Mouse (Mus musculus) heart, embryonic 14.5 days (tissue): ENCODE results near the gene Samd4. TPM values are rescaled to one million over a fixed set of nuclear protein-coding genes. Genes with fewer than 3 reads are reported as not detected.

Source experiments
- ATAC-seq: fragments of 200-750 bp; cut with Nextera tagmentation; 2 replicates; pipeline ENCODE4 v1.8.0; 2017; ENCODE audit warnings: low read depth, moderate TSS enrichment; ENCODE audit not compliant: insufficient number of reproducible peaks, insufficient read depth, low FRiP score
- H3K27ac ChIP-seq, 2 experiments: fragments of 200-500 bp in 1 of 2; fragments of 300-500 bp in 1 of 2; sonication (generic) in 1 of 2; replicated peaks in 1 of 2; 2 replicates each; pipeline ENCODE4 v1.5.1; 2012 to 2014; ENCODE audit warnings: low read depth in 2 of 2, low read length in 2 of 2, control low read depth in 1 of 2, mild to moderate bottlenecking in 1 of 2, mixed read lengths in 1 of 2; ENCODE audit not compliant: control insufficient read depth in 1 of 2, insufficient read depth in 1 of 2
- H3K27me3 ChIP-seq: fragments of 300-500 bp; sonication (generic); 2 replicates; pipeline ENCODE4 v1.6.1; 2014; ENCODE audit warnings: mild to moderate bottlenecking, low read length, control low read depth; ENCODE audit not compliant: control insufficient read depth, insufficient read depth
- H3K36me3 ChIP-seq: fragments of 300-500 bp; sonication (generic); 2 replicates; pipeline ENCODE4 v1.6.1; 2014; ENCODE audit warnings: mild to moderate bottlenecking, control low read depth, low read length, mixed read lengths; ENCODE audit not compliant: control insufficient read depth, insufficient read depth
- H3K4me1 ChIP-seq, 2 experiments: fragments of 200-500 bp in 1 of 2; fragments of 300-500 bp in 1 of 2; sonication (generic) in 1 of 2; 2 replicates each; pipeline ENCODE4 v1.6.1; 2012 to 2014; ENCODE audit warnings: low read length in 2 of 2, control low read depth in 1 of 2, mixed read lengths in 1 of 2; ENCODE audit not compliant: control insufficient read depth in 2 of 2, insufficient read depth in 2 of 2
- H3K4me2 ChIP-seq: fragments of 300-500 bp; sonication (generic); 2 replicates; pipeline ENCODE4 v1.6.1; 2014; ENCODE audit warnings: mild to moderate bottlenecking, low read length
- H3K4me3 ChIP-seq, 2 experiments: fragments of 200-500 bp in 1 of 2; fragments of 300-500 bp in 1 of 2; sonication (generic) in 1 of 2; 2 replicates each; pipeline ENCODE4 v1.5.1; 2012 to 2014; ENCODE audit warnings: low read length in 2 of 2, mild to moderate bottlenecking in 2 of 2, control low read depth in 1 of 2, low read depth in 1 of 2, moderate library complexity in 1 of 2; ENCODE audit not compliant: control insufficient read depth in 1 of 2, insufficient read depth in 1 of 2
- H3K9ac ChIP-seq: fragments of 300-500 bp; sonication (generic); 2 replicates; pipeline ENCODE4 v1.6.1; 2014; ENCODE audit warnings: mild to moderate bottlenecking, low read length
- H3K9me3 ChIP-seq: fragments of 300-500 bp; sonication (generic); 2 replicates; pipeline ENCODE4 v1.6.1; 2016; ENCODE audit warnings: low read length, control low read depth; ENCODE audit not compliant: control insufficient read depth
- WGBS: fragments of 180-500 bp; shearing (Covaris S2); extraction: QIAGEN DNeasy Blood & Tissue Kit; methylation state at CpG from one replicate; pipeline ENCODE4 v1.1.7; 2014; 5-methylcytosine and 5-hydroxymethylcytosine counted together
- polyA plus RNA-seq: library from polyadenylated mRNA; unstranded; fragments of >200 nt; fragmentation: Nextera tagmentation; extraction: Ambion mirVana; gene quantifications from 2 replicates; pipeline ENCODE4 v1.2.1, GENCODE M21; 2014

Gene Samd4
- polyA plus RNA-seq, 1 experiment from 2014 or later, result 12.0 TPM

GRCm38 (mm10) chr14:46955574-46956043, 73.0 kb downstream of the Samd4 start:
- Histone ChIP-seq H3K27ac (peak overlapping the region in 1 of 2 experiments; percentile 57; a peak in 2 of 4 replicates), H3K9ac (no peak overlapping the region), H3K9me3 (no peaks in the 10 kb centered on the region), H3K27me3 (no peaks in the 10 kb centered on the region), H3K4me3 (no peak overlapping the region), H3K36me3 (peaks cover 7% of the 10 kb centered on the region; the same call in 1 of the 2 replicates), H3K4me1 (peaks cover 28 to 54% of the 10 kb centered on the region in 2 experiments), H3K4me2 (no peak overlapping the region)
- ATAC-seq, result peak; percentile 50; the same call in 1 of the 2 replicates
- 18% methylated on average over 9 of the region's 9 CpGs for WGBS

- no peak overlapping the region for H3K4me3 ChIP-seq
- ATAC-seq, result no peak
- no peaks in the 10 kb centered on the region for H3K27me3 ChIP-seq
- no peak overlapping the region for H3K9ac ChIP-seq
- peaks cover 7% of the 10 kb centered on the region; the same call in 1 of the 2 replicates for H3K36me3 ChIP-seq
- no peaks in the 10 kb centered on the region for H3K9me3 ChIP-seq
- WGBS, result 72% methylated on average over 7 of the region's 7 CpGs
- no peak overlapping the region for H3K4me2 ChIP-seq
- H3K4me1 ChIP-seq, result peaks cover 23 to 49% of the 10 kb centered on the region in 2 experiments
- H3K27ac ChIP-seq, result peak overlapping the region in 1 of 2 experiments; percentile 57; a peak in 1 of 4 replicates
Measured at GRCm38 (mm10) chr14:46956121-46956520, 73.5 kb downstream of the Samd4 start.

- no peak overlapping the region for H3K4me3 ChIP-seq
- H3K27ac ChIP-seq, result no peak overlapping the region
- ATAC-seq, result no peak
- H3K9ac ChIP-seq, result no peak overlapping the region
- 68% methylated on average over 7 of the region's 7 CpGs for WGBS
- no peaks in the 10 kb centered on the region for H3K9me3 ChIP-seq
- no peak overlapping the region for H3K4me2 ChIP-seq
- H3K4me1 ChIP-seq, result peaks cover 10 to 25% of the 10 kb centered on the region in 2 experiments
- peaks cover 7% of the 10 kb centered on the region; the same call in 1 of the 2 replicates for H3K36me3 ChIP-seq
- H3K27me3 ChIP-seq, result no peaks in the 10 kb centered on the region
Measured at GRCm38 (mm10) chr14:46959166-46959721, 76.6 kb downstream of the Samd4 start.

GRCm38 (mm10) chr14:46959831-46960230, 77.2 kb downstream of the Samd4 start:
- Histone ChIP-seq H3K9me3 (no peaks in the 10 kb centered on the region), H3K27ac (no peak overlapping the region), H3K4me2 (no peak overlapping the region), H3K27me3 (no peaks in the 10 kb centered on the region), H3K4me3 (no peak overlapping the region), H3K4me1 (peaks cover 9 to 26% of the 10 kb centered on the region in 2 experiments), H3K36me3 (peaks cover 7% of the 10 kb centered on the region; the same call in 1 of the 2 replicates), H3K9ac (no peak overlapping the region)
- no peak for ATAC-seq
- WGBS, result 85% methylated on average over 2 of the region's 2 CpGs

- H3K27me3 ChIP-seq, result no peaks in the 10 kb centered on the region
- no peaks in the 10 kb centered on the region for H3K9me3 ChIP-seq
- H3K4me1 ChIP-seq, result peaks cover 21 to 36% of the 10 kb centered on the region in 2 experiments
- no peak overlapping the region for H3K9ac ChIP-seq
- no peak overlapping the region for H3K4me3 ChIP-seq
- no peaks in the 10 kb centered on the region for H3K36me3 ChIP-seq
- WGBS, result 83% methylated on average over 5 of the region's 5 CpGs
- H3K4me2 ChIP-seq, result no peak overlapping the region
- H3K27ac ChIP-seq, result no peak overlapping the region
- no peak for ATAC-seq
Measured at GRCm38 (mm10) chr14:46962832-46963231, 80.2 kb downstream of the Samd4 start.

GRCm38 (mm10) chr14:46964074-46964872, 81.6 kb downstream of the Samd4 start:
- Histone ChIP-seq H3K4me3 (no peak overlapping the region), H3K27me3 (no peaks in the 10 kb centered on the region), H3K4me1 (peaks cover 24 to 42% of the 10 kb centered on the region in 2 experiments), H3K9ac (no peak overlapping the region), H3K36me3 (no peaks in the 10 kb centered on the region), H3K27ac (no peak overlapping the region), H3K4me2 (no peak overlapping the region), H3K9me3 (no peaks in the 10 kb centered on the region)
- ATAC-seq, result no peak
- 92% methylated on average over 2 of the region's 2 CpGs for WGBS

GRCm38 (mm10) chr14:46966206-46966605, 83.6 kb downstream of the Samd4 start:
- peak overlapping the region; percentile 58 for H3K4me2 ChIP-seq
- peak overlapping the region; percentile 7 to 13; a peak in 2 of 4 replicates for H3K4me3 ChIP-seq
- 7% methylated on average over 10 of the region's 10 CpGs for WGBS

More at GRCm38 (mm10) chr14:46966206-46966605, 83.6 kb downstream of the Samd4 start:
- peak overlapping the region; percentile 86 to 88 for H3K27ac ChIP-seq
- peaks cover 26 to 48% of the 10 kb centered on the region in 2 experiments for H3K4me1 ChIP-seq
- peak overlapping the region; percentile 67 for H3K9ac ChIP-seq
- H3K27me3 ChIP-seq, result no peaks in the 10 kb centered on the region
- H3K9me3 ChIP-seq, result no peaks in the 10 kb centered on the region
- no peaks in the 10 kb centered on the region for H3K36me3 ChIP-seq
- peak; percentile 54; the same call in 1 of the 2 replicates for ATAC-seq
